8 mouse cellular contexts compared by ENCODE assay signal in the genomic region with DNA sequence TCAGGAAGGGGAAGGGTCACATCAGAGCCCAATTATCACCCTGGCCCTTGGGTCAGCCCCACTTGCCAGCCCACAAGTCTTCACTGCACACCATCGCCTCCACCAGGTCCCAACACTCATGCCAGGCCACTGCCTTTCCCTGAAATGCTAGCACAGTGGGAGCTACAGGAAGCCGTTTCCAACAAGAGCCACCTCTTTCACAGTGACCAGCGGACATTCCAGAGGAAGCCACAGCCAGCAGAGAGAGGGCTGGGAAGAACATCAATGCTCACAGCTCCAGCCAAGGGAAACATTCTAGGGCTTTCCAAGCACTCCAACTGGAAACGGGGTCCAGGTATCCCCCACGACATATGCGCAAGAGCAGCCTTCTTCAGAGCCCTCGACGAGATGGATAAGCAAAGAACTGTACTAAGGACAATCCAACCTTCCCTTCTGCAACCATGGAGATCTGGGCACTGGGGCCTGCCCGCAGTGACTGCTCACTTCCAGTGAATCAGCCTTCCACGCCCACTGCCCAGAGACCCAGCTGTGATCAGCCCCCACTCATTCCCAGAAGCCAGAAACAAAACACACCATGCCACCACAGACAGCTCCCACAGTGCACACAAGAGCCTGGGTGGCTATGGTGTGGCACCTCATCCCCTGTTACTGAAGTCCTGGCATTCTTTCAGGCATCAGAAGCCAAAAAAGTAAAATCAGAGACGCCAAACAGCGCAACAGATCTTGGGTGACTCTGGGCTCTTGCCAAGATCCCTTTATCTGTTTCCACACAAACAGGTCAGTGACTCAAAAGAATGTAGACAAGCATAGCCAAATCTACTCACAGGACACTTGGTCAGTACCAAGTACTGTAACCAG. TPM values are rescaled to one million over a fixed set of nuclear protein-coding genes. Genes with fewer than 3 reads are reported as not detected.
DNase-seq lines count a peak whose midpoint lies in the region; ATAC-seq and TF ChIP-seq lines count a peak whose summit lies in the region.

No protein-coding gene starts in this region.

- no peaks in the 10 kb centered on the region for H3K9me3 ChIP-seq in forebrain, embryonic 13.5 days (replicated peaks)
- H3K9me3 ChIP-seq in lung, postnatal 0 days (ENCODE audit: low read length): no peaks in the 10 kb centered on the region

- no peaks in the 10 kb centered on the region for H3K27me3 ChIP-seq in C2C12 (ENCODE audit: control insufficient read depth, insufficient read depth, insufficient read length)
- H3K27me3 ChIP-seq in forebrain, embryonic 13.5 days: no peaks in the 10 kb centered on the region
- H3K27me3 ChIP-seq in lung, postnatal 0 days (replicated peaks; ENCODE audit: insufficient read depth, low read length): no peaks in the 10 kb centered on the region

- H3K9ac ChIP-seq in forebrain, embryonic 13.5 days: no peak overlapping the region; the same call in 1 of the 2 replicates
- no peak overlapping the region; the same call in 1 of the 2 replicates for H3K9ac ChIP-seq in lung, postnatal 0 days (replicated peaks; ENCODE audit: low read depth)

- peaks cover 91% of the 10 kb centered on the region for H3K4me1 ChIP-seq in forebrain, embryonic 13.5 days
- peaks cover 65% of the 10 kb centered on the region for H3K4me1 ChIP-seq in lung, postnatal 0 days (ENCODE audit: insufficient read depth, low read depth, low read length)

- H3K4me2 ChIP-seq in forebrain, embryonic 13.5 days: peak overlapping the region; percentile 38
- peak overlapping the region; percentile 83 for H3K4me2 ChIP-seq in lung, postnatal 0 days (replicated peaks; ENCODE audit: low read depth, low read length)

- H3K79me3 ChIP-seq in C2C12 (ENCODE audit: low read depth): peaks cover 94% of the 10 kb centered on the region

- H3ac ChIP-seq in C2C12 (ENCODE audit: control insufficient read depth, insufficient read length, low read depth): no peak overlapping the region

- DNase-seq in gastrocnemius, adult 2 months: peak; percentile 53
- no peak for DNase-seq in gastrocnemius, adult 8-10 months (ENCODE audit: low spot score in 2 of 2)
- peak; percentile 30 for DNase-seq in induced T-regulatory cell, adult 2 months (ENCODE audit: low read depth)
- peak; percentile 57 for DNase-seq in lung, postnatal 0 days (ENCODE audit: low spot score)
- no peak for DNase-seq in natural killer cell, adult 2 months (ENCODE audit: low spot score in 2 of 2)

- H3K4me3 ChIP-seq in gastrocnemius, adult 2 months: peak overlapping the region; percentile 94
- no peak overlapping the region for H3K4me3 ChIP-seq in C2C12 (ENCODE audit: insufficient read depth, poor library complexity, severe bottlenecking)
- no peak overlapping the region; the same call in 1 of the 2 replicates for H3K4me3 ChIP-seq in forebrain, embryonic 13.5 days
- no peak overlapping the region for H3K4me3 ChIP-seq in lung, postnatal 0 days (ENCODE audit: low read depth, low read length)

- H3K36me3 ChIP-seq in C2C12 (ENCODE audit: control insufficient read depth, insufficient read depth): peaks cover 9% of the 10 kb centered on the region
- H3K36me3 ChIP-seq in forebrain, embryonic 13.5 days (ENCODE audit: poor library complexity, severe bottlenecking): peaks cover 4% of the 10 kb centered on the region
- no peaks in the 10 kb centered on the region for H3K36me3 ChIP-seq in lung, postnatal 0 days (ENCODE audit: insufficient read depth, low read length)

- TF ChIP-seq CTCF in gastrocnemius, adult 2 months (IDR thresholded peaks at IDR 0.05): peak; percentile 4; the same call in 1 of the 2 replicates
- no peak for TF ChIP-seq CTCF in C2C12 (IDR thresholded peaks at IDR 0.05; ENCODE audit: control insufficient read depth, insufficient read depth, insufficient read length)
- TF ChIP-seq CTCF in lung, postnatal 0 days (IDR thresholded peaks at IDR 0.05): peak; percentile 46; the same call in 1 of the 2 replicates

- WGBS in forebrain, embryonic 13.5 days: 63% methylated on average over 12 of the region's 12 CpGs
- WGBS in lung, postnatal 0 days: 28% methylated on average over 12 of the region's 12 CpGs

- peak overlapping the region; percentile 86 for H3K27ac ChIP-seq in gastrocnemius, adult 2 months
- no peak overlapping the region for H3K27ac ChIP-seq in forebrain, embryonic 13.5 days
- peak overlapping the region; percentile 73 for H3K27ac ChIP-seq in lung, postnatal 0 days (ENCODE audit: low read length)

- no peak for ATAC-seq in forebrain, embryonic 13.5 days
- peak; percentile 29; the same call in 1 of the 2 replicates for ATAC-seq in lung, postnatal 0 days
- ATAC-seq in monocyte, adult 5-6 weeks (replicated peaks; ENCODE audit: insufficient number of reproducible peaks, low FRiP score, low TSS enrichment, poor library complexity, severe bottlenecking): no peak

- intact Hi-C loops in gastrocnemius, adult 2 months (cut with DNase I): no loop called here

- peaks cover 100% of the 10 kb centered on the region for H3K79me2 ChIP-seq in C2C12 (ENCODE audit: control insufficient read depth, insufficient read depth)

- TF ChIP-seq EP300 in lung, postnatal 0 days (IDR thresholded peaks at IDR 0.05): no peak

TF ChIP-seq in C2C12, 6 proteins besides CTCF, POLR2A, EP300 and RAD21:
- TF ChIP-seq MYOD1 (IDR thresholded peaks at IDR 0.05; ENCODE audit: control insufficient read depth, insufficient read length, low read depth): peak; percentile 65
- TF ChIP-seq MAX (IDR thresholded peaks at IDR 0.05): no peak

RNA-seq across cellular contexts. Expression of gene Ski, which starts 6.4 kb away (rescaled TPM):
- 10 to 100 TPM; 28.5 to 35.6 TPM for total RNA-seq in gastrocnemius, adult 2 months (2021)
- 10 to 100 TPM; 25.8 to 29.6 (median 28.3) TPM for total RNA-seq in gastrocnemius, adult 8-10 months (2022)
- polyA plus RNA-seq in C2C12 (2012; fragmentation: generic; extraction: Trizol): 45.2 TPM
- 11.3 and 12.0 TPM in 2 replicates for polyA plus RNA-seq in forebrain, embryonic 13.5 days (2015; fragmentation: Nextera tagmentation; extraction: Ambion mirVana)
- 22.6 and 23.2 TPM in 2 replicates for polyA plus RNA-seq in lung, postnatal 0 days (2015; fragmentation: Nextera tagmentation; extraction: Ambion mirVana)
- total RNA-seq in monocyte, adult 5-6 weeks (2017): 13.5 to 26.2 TPM (median 17.7 TPM) in 3 replicates

RNA-seq across cellular contexts. Expression of gene Faap20, which starts 33.6 kb away (rescaled TPM):
- total RNA-seq in gastrocnemius, adult 2 months (2021): 1 to 10 TPM; 4.6 to 6.1 TPM
- 1 to 10 TPM; 3.6 to 6.8 (median 5.0) TPM for total RNA-seq in gastrocnemius, adult 8-10 months (2022)
- 30.6 TPM for polyA plus RNA-seq in C2C12 (2012; fragmentation: generic; extraction: Trizol)
- 90.3 and 93.2 TPM in 2 replicates for polyA plus RNA-seq in forebrain, embryonic 13.5 days (2015; fragmentation: Nextera tagmentation; extraction: Ambion mirVana)
- polyA plus RNA-seq in lung, postnatal 0 days (2015; fragmentation: Nextera tagmentation; extraction: Ambion mirVana): 61.4 and 66.6 TPM in 2 replicates
- total RNA-seq in monocyte, adult 5-6 weeks (2017): 15.4 to 17.5 TPM (median 17.0 TPM) in 3 replicates

Comparison
In these comparisons a context has a peak if more than half of its experiments do, and no peak if none do; other contexts are left out.
1. DNase-seq: peak in gastrocnemius, adult 2 months (single experiment), induced T-regulatory cell, adult 2 months (single experiment) and lung, postnatal 0 days (single experiment); none in gastrocnemius, adult 8-10 months (0 of 2) and natural killer cell, adult 2 months (0 of 2).